Mouse (Mus musculus): ENCODE results near the gene Gm12394.
"Not testable (repeated sequence)": the region's sequence is repeated elsewhere in the genome, so short reads cannot be mapped to it uniquely, and the experiment has no call there.

The Gm12394 gene

GRCm38 (mm10) chr4:42856671-42857070, at the start of gene Gm12394:
Gm12394 (minus strand) TSS chr4:42856771.
- POLR2A ChIA-PET, CTCF ChIA-PET: not testable (repeated sequence)

- POLR2A ChIA-PET = interaction anchor here in 1 of 4 experiments (0.9 kb wide), 1 partner anchor 10 kb away, joined by 3 read pairs; no protein-coding TSS in a partner anchor
Measured at GRCm38 (mm10) chr4:42904966-42905365, 48.4 kb upstream of the Gm12394 start.

GRCm38 (mm10) chr4:42904523-42904922, 48.0 kb upstream of the Gm12394 start:
- ChIA-PET CTCF (interaction anchor here in 1 of 4 experiments (0.9 kb wide), 1 partner anchor 117 kb away, joined by 3 read pairs; no protein-coding TSS in a partner anchor), POLR2A (interaction anchor here in 1 of 4 experiments (0.7 to 0.9 kb wide), 2 partner anchors 10 to 702 kb away, joined by 3 read pairs; no protein-coding TSS in a partner anchor)

More at GRCm38 (mm10) chr4:42904966-42905365, 48.4 kb upstream of the Gm12394 start:
- CTCF ChIA-PET = interaction anchor here in 2 of 4 experiments (0.7 to 0.9 kb wide), 2 partner anchors 40 to 116 kb away, joined by 3 read pairs; no protein-coding TSS in a partner anchor

GRCm38 (mm10) chr4:42903942-42904341, 47.4 kb upstream of the Gm12394 start:
- ChIA-PET POLR2A (interaction anchor here in 2 of 4 experiments (0.7 to 1.5 kb wide), 2 partner anchors 46 to 703 kb away, joined by 3 to 4 read pairs; no protein-coding TSS in a partner anchor), CTCF (interaction anchor here in 2 of 4 experiments (1.0 to 1.2 kb wide), 2 partner anchors 42 to 50 kb away, joined by 3 read pairs; no protein-coding TSS in a partner anchor)

- CTCF ChIA-PET = interaction anchor here in 3 of 4 experiments (0.6 to 1.2 kb wide), 3 partner anchors 16 to 51 kb away, joined by 3 read pairs; no protein-coding TSS in a partner anchor
Measured at GRCm38 (mm10) chr4:42902730-42903129, 46.2 kb upstream of the Gm12394 start.

GRCm38 (mm10) chr4:42902174-42902573, 45.6 kb upstream of the Gm12394 start:
- ChIA-PET POLR2A (no interaction called here), CTCF (interaction anchor here in 2 of 4 experiments (0.7 to 1.5 kb wide), 3 partner anchors 9 to 32 kb away, joined by 3 read pairs; partner anchors contain the start of gene Phf24 (in 1 of the 2))

More at GRCm38 (mm10) chr4:42902730-42903129, 46.2 kb upstream of the Gm12394 start:
- POLR2A ChIA-PET = interaction anchor here in 1 of 4 experiments (1.5 kb wide), 1 partner anchor 48 kb away, joined by 4 read pairs; no protein-coding TSS in a partner anchor

GRCm38 (mm10) chr4:42900878-42901277, 44.3 kb upstream of the Gm12394 start:
- POLR2A ChIA-PET = interaction anchor here in 2 of 4 experiments (0.6 to 1.6 kb wide), 5 partner anchors 17 to 1207 kb away, joined by 3 to 6 read pairs (median 4); no protein-coding TSS in a partner anchor
- CTCF ChIA-PET = interaction anchor here in 3 of 4 experiments (0.7 to 1.5 kb wide), 5 partner anchors 15 to 60 kb away, joined by 3 to 5 read pairs (median 3); partner anchors contain the start of gene Phf24 (in 1 of the 3)

GRCm38 (mm10) chr4:42898914-42899313, 42.3 kb upstream of the Gm12394 start:
- POLR2A ChIA-PET = no interaction called here
- CTCF ChIA-PET = interaction anchor here in 2 of 4 experiments (0.7 to 1.0 kb wide), 2 partner anchors 40 to 629 kb away, joined by 3 to 7 read pairs; no protein-coding TSS in a partner anchor

GRCm38 (mm10) chr4:42895118-42895517, 38.5 kb upstream of the Gm12394 start:
- CTCF ChIA-PET = no interaction called here
- POLR2A ChIA-PET = interaction anchor here in 1 of 4 experiments (1.4 kb wide), 1 partner anchor 10 kb away, joined by 3 read pairs; no protein-coding TSS in a partner anchor

GRCm38 (mm10) chr4:42891176-42891575, 34.6 kb upstream of the Gm12394 start:
- ChIA-PET POLR2A (no interaction called here), CTCF (interaction anchor here in 1 of 4 experiments (0.9 kb wide), 1 partner anchor 54 kb away, joined by 5 read pairs; no protein-coding TSS in a partner anchor)

- POLR2A ChIA-PET = no interaction called here
Measured at GRCm38 (mm10) chr4:42888806-42889205, 32.2 kb upstream of the Gm12394 start.

GRCm38 (mm10) chr4:42886926-42887325, 30.4 kb upstream of the Gm12394 start:
- POLR2A ChIA-PET = interaction anchor here in 1 of 4 experiments (1.1 kb wide), 1 partner anchor 142 kb away, joined by 3 read pairs; no protein-coding TSS in a partner anchor
- CTCF ChIA-PET = interaction anchor here in 1 of 4 experiments (1.0 kb wide), 1 partner anchor 68 kb away, joined by 3 read pairs; no protein-coding TSS in a partner anchor

More at GRCm38 (mm10) chr4:42888806-42889205, 32.2 kb upstream of the Gm12394 start:
- CTCF ChIA-PET = interaction anchor here in 1 of 4 experiments (1.1 kb wide), 1 partner anchor 65 kb away, joined by 4 read pairs; no protein-coding TSS in a partner anchor

- ChIA-PET CTCF (interaction anchor here in 1 of 4 experiments (1.2 to 1.6 kb wide), 2 partner anchors 74 to 85 kb away, joined by 6 read pairs; no protein-coding TSS in a partner anchor), POLR2A (interaction anchor here in 1 of 4 experiments (0.6 kb wide), 1 partner anchor 682 kb away, joined by 3 read pairs; no protein-coding TSS in a partner anchor)
Measured at GRCm38 (mm10) chr4:42880677-42880948, 24.0 kb upstream of the Gm12394 start.

GRCm38 (mm10) chr4:42879829-42880676, 23.5 kb upstream of the Gm12394 start:
- ChIA-PET CTCF (interaction anchor here in 1 of 4 experiments (1.2 to 1.6 kb wide), 2 partner anchors 74 to 85 kb away, joined by 6 read pairs; no protein-coding TSS in a partner anchor), POLR2A (no interaction called here)

- POLR2A ChIA-PET = interaction anchor here in 1 of 4 experiments (1.0 kb wide), 1 partner anchor 88 kb away, joined by 3 read pairs; no protein-coding TSS in a partner anchor
- CTCF ChIA-PET = interaction anchor here (0.6 to 1.5 kb wide), 7 partner anchors 12 to 539 kb away, joined by 3 to 4 read pairs (median 3); no protein-coding TSS in a partner anchor
Measured at GRCm38 (mm10) chr4:42877657-42878056, 21.1 kb upstream of the Gm12394 start.

- ChIA-PET CTCF (interaction anchor here in 2 of 4 experiments (0.9 to 1.5 kb wide), 2 partner anchors 13 to 69 kb away, joined by 3 read pairs; no protein-coding TSS in a partner anchor), POLR2A (interaction anchor here in 1 of 4 experiments (1.0 kb wide), 1 partner anchor 89 kb away, joined by 3 read pairs; no protein-coding TSS in a partner anchor)
Measured at GRCm38 (mm10) chr4:42876586-42877291, 20.2 kb upstream of the Gm12394 start.

GRCm38 (mm10) chr4:42874134-42874533, 17.6 kb upstream of the Gm12394 start, which contains the start of gene Fam205c:
Fam205c (minus strand) TSS chr4:42874234.
- ChIA-PET CTCF (interaction anchor here in 1 of 4 experiments (0.5 kb wide), 1 partner anchor 605 kb away, joined by 3 read pairs; no protein-coding TSS in a partner anchor), POLR2A (interaction anchor here in 1 of 4 experiments (0.5 kb wide), 1 partner anchor 605 kb away, joined by 3 read pairs; no protein-coding TSS in a partner anchor)
